Mouse (Mus musculus) cerebellum, adult 8-10 months (tissue): Measurements from ENCODE around the gene Crb3.

Experiments used
- DNase-seq: peaks from one replicate; pipeline ENCODE4 v3.0.0; 2022

Gene Crb3

GRCm38 (mm10) chr17:57062548-57062947, 3.6 kb downstream of the Crb3 start:
- DNase-seq, result no peak

- DNase-seq, result no peak
Measured at GRCm38 (mm10) chr17:57063031-57063430, 4.1 kb downstream of the Crb3 start.

GRCm38 (mm10) chr17:57066908-57067307, 8.0 kb downstream of the Crb3 start:
- no peak for DNase-seq

- no peak for DNase-seq
Measured at GRCm38 (mm10) chr17:57070272-57070671, 11.4 kb downstream of the Crb3 start.

- DNase-seq, result no peak
Measured at GRCm38 (mm10) chr17:57070699-57071098, 11.8 kb downstream of the Crb3 start.

- DNase-seq, result no peak
Measured at GRCm38 (mm10) chr17:57076916-57077315, 18.0 kb downstream of the Crb3 start.

- no peak for DNase-seq
Measured at GRCm38 (mm10) chr17:57078336-57078735, 19.4 kb downstream of the Crb3 start, which contains the start of gene Dennd1c. Gene Dennd1c (minus strand): TSS chr17:57078514.

- DNase-seq, result no peak
Measured at GRCm38 (mm10) chr17:57079919-57080318, 21.0 kb downstream of the Crb3 start.

GRCm38 (mm10) chr17:57081234-57081842, 22.4 kb downstream of the Crb3 start:
- no peak for DNase-seq

GRCm38 (mm10) chr17:57082481-57082880, 23.6 kb downstream of the Crb3 start:
- peak; percentile 66 for DNase-seq

GRCm38 (mm10) chr17:57085970-57086757, 27.3 kb downstream of the Crb3 start:
- peak; percentile 97 for DNase-seq

- DNase-seq, result peak; percentile 91
Measured at GRCm38 (mm10) chr17:57087049-57087832, 28.3 kb downstream of the Crb3 start, which contains the start of gene Tubb4a. Gene Tubb4a (minus strand): TSS chr17:57087782.

GRCm38 (mm10) chr17:57094222-57094621, 35.3 kb downstream of the Crb3 start:
- DNase-seq, result no peak

GRCm38 (mm10) chr17:57095855-57096622, 37.1 kb downstream of the Crb3 start:
- no peak for DNase-seq

- DNase-seq, result peak; percentile 88
Measured at GRCm38 (mm10) chr17:57096623-57096920, 37.7 kb downstream of the Crb3 start.

GRCm38 (mm10) chr17:57098321-57098720, 39.4 kb downstream of the Crb3 start:
- DNase-seq, result no peak

- DNase-seq, result no peak
Measured at GRCm38 (mm10) chr17:57099629-57100325, 40.9 kb downstream of the Crb3 start.

- no peak for DNase-seq
Measured at GRCm38 (mm10) chr17:57102276-57102675, 43.4 kb downstream of the Crb3 start.

GRCm38 (mm10) chr17:57104496-57104895, 45.6 kb downstream of the Crb3 start:
- no peak for DNase-seq

GRCm38 (mm10) chr17:57105181-57106034, 46.5 kb downstream of the Crb3 start, which contains the start of gene Tnfsf9:
Gene Tnfsf9 (plus strand): TSS chr17:57105325.
- peak; percentile 52 for DNase-seq

GRCm38 (mm10) chr17:57106035-57106368, 47.1 kb downstream of the Crb3 start:
- DNase-seq, result no peak
